Mouse (Mus musculus): ENCODE measurements around the gene Tead2. TPM values are rescaled to one million over a fixed set of nuclear protein-coding genes. Genes with fewer than 3 reads are reported as not detected.

Gene Tead2
- polyA plus RNA-seq (2012; ENCODE audit: low replicate concordance): 0.09 and 0.62 TPM in 2 replicates

DNA sequence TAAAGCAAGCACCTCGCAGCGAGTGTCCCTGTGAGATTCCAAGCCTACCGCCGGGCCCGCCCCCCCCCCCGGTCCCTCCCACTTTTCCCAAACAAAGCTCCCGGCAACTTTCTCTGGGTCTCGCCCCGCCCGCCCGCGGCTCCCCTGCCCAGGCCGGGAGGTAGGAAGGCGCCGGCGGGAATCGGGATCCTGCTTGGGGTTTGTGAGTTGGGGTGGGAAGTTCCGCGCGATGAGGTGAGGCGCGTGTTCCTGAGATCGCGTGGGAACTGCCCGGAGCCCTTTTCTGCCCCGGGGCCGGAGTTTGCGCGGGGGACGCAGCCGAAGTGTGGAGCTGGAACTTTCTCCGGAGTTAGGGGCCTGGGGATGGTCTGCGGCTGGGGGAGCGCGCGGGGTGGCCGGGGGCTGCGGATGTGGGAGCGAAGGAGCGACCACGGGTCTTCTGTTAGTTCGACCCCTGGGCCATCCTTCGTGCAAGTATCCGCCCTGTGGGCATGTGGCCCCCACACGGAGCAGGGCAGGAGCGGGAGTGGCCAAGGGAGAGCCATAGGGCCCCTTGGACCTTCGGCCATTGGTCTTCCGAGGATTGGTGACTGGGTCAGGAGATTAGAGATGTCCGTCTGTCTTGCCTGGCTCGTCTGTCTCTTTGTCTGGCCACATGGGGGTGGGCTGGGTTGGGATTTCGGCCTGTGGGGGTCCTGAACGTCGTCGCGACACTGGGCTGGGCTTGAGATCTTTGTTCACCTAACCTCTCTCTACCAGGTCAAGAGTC lies at the start of gene Tead2:
Gene Tead2 (plus strand): TSS at position 81 of the 769 bp plus-strand sequence.

DNA sequence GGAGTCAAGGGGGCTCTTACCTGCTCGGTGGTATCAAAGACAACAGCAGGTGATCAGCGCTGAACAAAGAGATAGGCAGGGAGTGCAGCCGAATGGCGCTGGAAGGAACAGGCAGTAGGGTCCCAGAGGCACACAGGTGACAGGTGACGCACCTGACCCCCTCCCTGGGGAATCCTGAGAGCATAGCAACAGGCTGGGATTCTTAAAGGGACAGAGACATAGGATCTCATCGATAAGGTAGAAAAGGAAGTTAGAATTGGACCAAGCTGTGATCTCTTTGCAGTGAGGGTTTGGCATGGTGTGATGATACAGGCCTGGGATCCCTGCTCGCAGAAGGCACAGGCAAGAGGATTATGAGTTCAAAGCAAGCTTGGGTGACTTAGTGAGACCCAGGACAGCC lies 36.1 kb upstream of the Tead2 start, which contains the start of gene Gfy:
Gene Gfy (minus strand): TSS at position 101 of the 400 bp plus-strand sequence.

DNA sequence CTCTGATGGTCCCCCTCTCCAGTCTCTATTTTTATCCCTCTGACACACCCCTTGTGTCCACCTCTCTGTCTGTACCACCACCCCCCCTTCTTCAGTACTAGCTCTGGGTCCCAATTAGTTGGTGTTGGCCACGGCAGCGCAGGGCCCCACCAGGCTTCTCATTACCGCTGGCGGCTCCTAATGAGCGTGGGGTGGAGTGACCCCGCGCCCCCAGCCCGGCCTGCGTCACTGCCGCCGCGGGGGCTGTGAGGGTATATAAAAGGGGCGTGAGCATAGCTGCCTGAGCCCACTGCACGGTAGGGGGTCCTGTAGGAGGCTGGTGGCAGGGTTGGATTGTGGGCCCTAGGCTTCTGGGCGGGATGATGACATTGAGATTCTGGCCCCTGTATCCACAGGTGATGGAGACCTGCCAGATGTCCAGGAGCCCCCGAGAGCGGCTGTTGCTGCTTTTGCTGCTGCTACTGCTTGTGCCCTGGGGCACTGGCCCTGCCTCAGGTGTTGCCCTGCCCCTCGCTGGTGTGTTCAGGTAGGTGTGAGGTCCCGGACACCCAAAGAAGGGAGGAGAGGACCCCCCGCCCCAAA lies 34.6 kb upstream of the Tead2 start, which contains the start of gene Pth2:
Gene Pth2 (plus strand): TSS at position 100 of the 582 bp plus-strand sequence.

DNA sequence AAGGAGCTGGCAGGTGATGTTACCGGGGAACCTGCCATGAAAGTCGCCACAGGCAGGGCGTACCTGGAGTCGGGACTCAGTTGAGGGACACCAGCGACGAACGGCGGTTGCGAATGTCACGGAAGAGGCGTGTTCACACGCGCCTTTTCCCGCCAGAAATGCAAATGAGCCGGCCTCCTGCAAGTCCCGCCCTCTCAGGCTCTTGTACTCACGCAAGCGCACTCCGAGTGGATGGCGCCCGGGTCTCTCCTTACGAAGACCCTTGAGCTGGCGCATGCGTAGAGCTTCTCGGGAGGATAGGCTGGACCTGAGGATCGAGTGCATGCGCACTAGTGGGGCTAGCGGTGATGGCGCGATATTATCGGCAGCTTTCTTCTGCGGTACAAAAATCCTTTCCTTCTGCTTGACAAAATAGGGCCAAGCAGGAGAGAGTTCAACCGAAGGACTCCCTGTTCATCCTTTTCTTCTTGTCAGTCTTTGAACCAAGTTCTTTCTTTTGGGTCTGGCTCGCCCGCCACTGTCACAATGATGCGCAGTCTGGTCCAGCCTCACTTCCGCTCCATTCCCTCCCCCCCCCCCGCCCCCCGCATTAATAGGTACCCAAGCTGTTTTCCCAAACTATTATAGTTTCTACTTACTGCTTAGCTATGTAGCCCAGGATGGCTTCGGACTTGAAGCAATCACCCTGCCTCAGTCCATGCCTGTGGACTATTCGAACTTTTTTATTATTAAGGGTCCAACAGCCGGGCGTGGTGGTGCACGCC lies 11.0 kb upstream of the Tead2 start, which contains the start of gene Ccdc155:
Gene Ccdc155 (minus strand): TSS at position 513 of the 764 bp plus-strand sequence.

DNA sequence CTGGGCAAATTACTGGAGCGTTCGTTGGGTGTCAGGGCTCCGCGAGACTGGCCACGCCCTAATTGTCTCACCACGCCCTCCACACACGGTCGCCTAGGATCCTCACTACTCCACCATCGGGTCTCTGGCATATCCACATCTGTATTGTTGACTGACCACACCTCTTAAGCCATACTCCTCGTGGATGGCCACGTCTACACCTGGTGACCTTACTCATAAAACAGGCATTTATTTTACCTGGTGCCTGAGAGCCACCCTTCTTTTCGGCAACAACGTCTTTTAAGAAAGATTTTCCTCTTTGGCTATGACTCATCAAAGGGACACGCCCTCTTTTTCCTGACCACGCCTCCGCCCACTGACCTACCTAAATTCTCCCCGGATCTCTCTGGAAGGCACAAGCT lies 3.7 kb upstream of the Tead2 start, which contains the start of gene Dkkl1:
Gene Dkkl1 (minus strand): TSS at position 297 of the 401 bp plus-strand sequence.

DNA sequence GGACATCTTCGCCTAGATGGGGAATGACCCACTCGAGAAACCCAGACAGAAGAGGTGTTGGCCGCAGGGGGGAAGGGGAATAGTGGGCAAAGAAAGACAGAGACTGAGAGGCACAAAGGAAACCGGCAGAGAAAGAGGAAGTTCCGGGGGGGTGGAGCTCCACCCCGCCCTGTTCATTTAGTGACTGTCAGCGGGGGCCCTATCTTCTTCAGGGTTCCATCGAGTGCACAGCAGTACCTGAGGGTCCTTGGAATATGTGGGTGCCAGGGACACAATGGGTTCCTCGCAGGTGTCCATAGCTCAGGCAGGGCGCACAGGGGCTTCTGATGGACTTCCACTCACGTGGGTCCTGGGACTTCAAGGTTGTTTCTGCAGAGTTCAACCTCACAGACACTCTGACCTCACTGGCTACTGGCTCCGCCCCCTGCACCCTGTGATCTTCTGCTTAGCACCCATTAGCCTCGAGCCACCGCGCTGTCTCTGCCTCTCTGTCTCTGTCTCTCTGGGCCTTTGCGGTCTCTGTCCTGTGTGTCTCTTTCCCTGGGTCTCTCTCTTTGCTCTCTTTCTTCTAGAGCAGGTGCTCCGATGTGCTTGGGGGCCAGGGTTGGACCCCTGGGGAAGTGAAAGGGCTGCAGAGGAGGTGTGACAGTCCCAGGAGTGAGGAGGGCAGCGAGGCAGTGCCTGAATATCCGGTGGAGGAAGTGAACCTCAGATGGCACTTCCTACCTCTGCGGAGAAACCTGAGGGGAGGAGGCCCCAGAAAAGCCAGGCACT lies 23.4 kb downstream of the Tead2 start, which contains the start of gene Cd37:
Gene Cd37 (minus strand): TSS at position 393 of the 774 bp plus-strand sequence.

DNA sequence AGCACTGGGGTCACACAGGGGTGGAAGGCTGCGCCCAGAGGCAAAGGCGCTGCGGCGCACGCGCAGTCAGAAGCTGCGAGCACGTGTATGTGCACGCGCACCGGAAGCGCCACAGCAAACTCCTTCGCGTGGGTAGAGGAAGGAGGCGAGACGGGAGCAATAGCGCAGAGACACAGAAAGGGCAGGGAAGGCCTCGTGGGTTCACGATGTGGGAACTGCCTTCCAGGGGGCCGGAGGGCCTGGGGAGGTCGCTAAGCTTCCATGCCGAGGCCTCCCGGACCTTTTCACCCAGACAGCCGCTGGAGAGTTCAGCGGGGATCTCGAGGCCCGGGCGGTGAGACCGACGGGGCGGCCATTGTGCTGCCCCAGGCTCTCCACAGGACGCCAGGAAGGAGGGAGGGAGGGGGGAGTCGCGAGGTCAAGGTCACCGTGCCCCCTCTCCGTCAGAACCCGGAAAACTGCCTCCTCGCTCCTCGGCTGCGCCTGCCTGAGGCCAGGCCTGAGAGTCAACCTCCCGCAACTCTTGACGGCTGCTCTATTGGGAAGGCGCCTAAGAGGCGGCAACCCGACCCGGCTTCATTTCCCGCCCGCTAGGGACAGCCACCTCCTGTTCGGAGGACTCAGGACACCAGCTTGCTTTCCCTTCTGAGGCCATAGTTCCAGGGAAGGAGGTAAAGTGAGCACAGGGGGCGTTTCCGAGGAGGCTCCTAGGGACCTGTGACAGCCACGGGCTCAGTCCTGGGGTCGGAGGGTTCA lies 25.3 kb downstream of the Tead2 start, which contains the start of gene Slc6a16:
Gene Slc6a16 (plus strand): TSS at position 453 of the 756 bp plus-strand sequence.

DNA sequence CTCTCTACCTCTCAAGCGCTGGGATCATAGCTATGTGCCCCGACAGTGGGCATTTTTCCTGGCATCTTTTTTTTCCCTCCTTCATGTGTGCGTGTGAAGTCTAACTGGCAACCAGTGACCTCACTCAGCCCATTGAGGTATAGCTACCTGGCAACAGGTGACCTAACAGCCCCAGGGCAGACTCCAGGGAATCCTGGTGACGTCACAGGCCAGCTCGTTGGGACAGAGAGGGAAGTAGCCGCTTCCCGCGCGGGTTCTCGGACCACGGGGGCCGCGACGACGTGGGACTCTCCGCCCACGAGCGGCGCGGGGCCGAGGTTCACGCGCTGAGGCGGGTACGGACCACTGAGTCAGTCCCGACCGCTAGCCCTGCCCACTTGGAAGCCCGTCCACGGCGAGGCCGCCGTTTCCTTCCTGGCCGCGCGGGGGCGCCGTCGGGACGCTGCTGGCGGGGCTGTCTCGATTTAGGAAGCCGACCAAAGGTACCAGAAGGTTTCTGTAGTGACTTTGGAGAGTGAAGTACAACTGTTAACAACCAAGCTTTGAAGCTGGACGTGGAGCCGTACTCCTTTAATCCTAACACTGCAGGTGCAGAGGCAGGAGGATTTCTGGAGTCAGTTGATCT lies 61.7 kb downstream of the Tead2 start, which contains the start of gene Slc6a21:
Gene Slc6a21 (plus strand): TSS at position 378 of the 625 bp plus-strand sequence.

Other genes with a start within 250 kb of the Tead2 start
- gene Cpt1c, start 240.9 kb upstream of the Tead2 start, polyA plus RNA-seq (2012; ENCODE audit: low replicate concordance): 0.16 and 0.33 TPM in 2 replicates
- 20.1 and 51.4 TPM in 2 replicates for gene Prmt1, start 229.2 kb upstream of the Tead2 start, polyA plus RNA-seq (2012; ENCODE audit: low replicate concordance)
- gene Irf3, start 218.1 kb upstream of the Tead2 start, polyA plus RNA-seq (2012; ENCODE audit: low replicate concordance): 121 and 237 TPM in 2 replicates
- gene Bcl2l12, start 217.0 kb upstream of the Tead2 start, polyA plus RNA-seq (2012; ENCODE audit: low replicate concordance): 98.8 and 137 TPM in 2 replicates
- 147 and 361 TPM in 2 replicates for gene Scaf1, start 199.4 kb upstream of the Tead2 start, polyA plus RNA-seq (2012; ENCODE audit: low replicate concordance)
- 20.4 and 47.3 TPM in 2 replicates for gene Rras, start 197.8 kb upstream of the Tead2 start, polyA plus RNA-seq (2012; ENCODE audit: low replicate concordance)
- gene Prr12, start 162.9 kb upstream of the Tead2 start, polyA plus RNA-seq (2012; ENCODE audit: low replicate concordance): 91.8 and 211 TPM in 2 replicates
- gene Nosip, start 153.3 kb upstream of the Tead2 start, polyA plus RNA-seq (2012; ENCODE audit: low replicate concordance): 110 and 117 TPM in 2 replicates
- gene Prrg2, start 153.1 kb upstream of the Tead2 start, polyA plus RNA-seq (2012; ENCODE audit: low replicate concordance): 21.9 and 40.2 TPM in 2 replicates
- gene Rcn3, start 123.5 kb upstream of the Tead2 start, polyA plus RNA-seq (2012; ENCODE audit: low replicate concordance): 45.4 and 68.2 TPM in 2 replicates
- gene Fcgrt, start 111.9 kb upstream of the Tead2 start, polyA plus RNA-seq (2012; ENCODE audit: low replicate concordance): 210 and 322 TPM in 2 replicates
- gene Rps11, start 91.3 kb upstream of the Tead2 start, polyA plus RNA-seq (2012; ENCODE audit: low replicate concordance): 79.7 and 146 TPM in 2 replicates
- gene Rpl13a, start 87.0 kb upstream of the Tead2 start, polyA plus RNA-seq (2012; ENCODE audit: low replicate concordance): 6,038 and 6,758 TPM in 2 replicates
- 0.59 and 3.0 TPM in 2 replicates for gene Gm45713, start 79.5 kb upstream of the Tead2 start, polyA plus RNA-seq (2012; ENCODE audit: low replicate concordance)
- gene Flt3l, start 79.3 kb upstream of the Tead2 start, polyA plus RNA-seq (2012; ENCODE audit: low replicate concordance): 106 and 107 TPM in 2 replicates
- 35.7 and 44.2 TPM in 2 replicates for gene Pih1d1, start 61.5 kb upstream of the Tead2 start, polyA plus RNA-seq (2012; ENCODE audit: low replicate concordance)
- gene Aldh16a1, start 61.2 kb upstream of the Tead2 start, polyA plus RNA-seq (2012; ENCODE audit: low replicate concordance): 98.2 and 154 TPM in 2 replicates
- 0.10 and 0.24 TPM in 2 replicates for gene Slc17a7, start 51.8 kb upstream of the Tead2 start, polyA plus RNA-seq (2012; ENCODE audit: low replicate concordance)
- gene Gfy, start 36.2 kb upstream of the Tead2 start, polyA plus RNA-seq (2012; ENCODE audit: low replicate concordance): 0.10 TPM in 1 of 2 replicates, not detected in the other
- gene Pth2, start 34.8 kb upstream of the Tead2 start, polyA plus RNA-seq (2012; ENCODE audit: low replicate concordance): not detected in 2 replicates
- 0.47 and 0.54 TPM in 2 replicates for gene Ccdc155, start 10.9 kb upstream of the Tead2 start, polyA plus RNA-seq (2012; ENCODE audit: low replicate concordance)
- 13.5 and 29.6 TPM in 2 replicates for gene Dkkl1, start 3.6 kb upstream of the Tead2 start, polyA plus RNA-seq (2012; ENCODE audit: low replicate concordance)
- gene Cd37, start 23.4 kb downstream of the Tead2 start, polyA plus RNA-seq (2012; ENCODE audit: low replicate concordance): 1,076 and 1,868 TPM in 2 replicates
- gene Slc6a16, start 25.3 kb downstream of the Tead2 start, polyA plus RNA-seq (2012; ENCODE audit: low replicate concordance): not detected in 2 replicates
- 0.34 and 0.58 TPM in 2 replicates for gene Slc6a21, start 61.8 kb downstream of the Tead2 start, polyA plus RNA-seq (2012; ENCODE audit: low replicate concordance)
- 6.9 and 12.1 TPM in 2 replicates for gene Trpm4, start 118.0 kb downstream of the Tead2 start, polyA plus RNA-seq (2012; ENCODE audit: low replicate concordance)
- not detected in 2 replicates for gene Hrc, start 119.5 kb downstream of the Tead2 start, polyA plus RNA-seq (2012; ENCODE audit: low replicate concordance)
- 0.28 and 2.0 TPM in 2 replicates for gene Ppfia3, start 151.3 kb downstream of the Tead2 start, polyA plus RNA-seq (2012; ENCODE audit: low replicate concordance)
- gene Lin7b, start 154.8 kb downstream of the Tead2 start, polyA plus RNA-seq (2012; ENCODE audit: low replicate concordance): 0.53 TPM in 1 of 2 replicates, not detected in the other
- gene Snrnp70, start 180.0 kb downstream of the Tead2 start, polyA plus RNA-seq (2012; ENCODE audit: low replicate concordance): 628 and 1,029 TPM in 2 replicates
- gene Kcna7, start 189.9 kb downstream of the Tead2 start, polyA plus RNA-seq (2012; ENCODE audit: low replicate concordance): not detected in 2 replicates
- 0.08 and 0.28 TPM in 2 replicates for gene Ntf5, start 197.9 kb downstream of the Tead2 start, polyA plus RNA-seq (2012; ENCODE audit: low replicate concordance)
- gene Lhb, start 205.1 kb downstream of the Tead2 start, polyA plus RNA-seq (2012; ENCODE audit: low replicate concordance): not detected in 2 replicates
- gene Gys1, start 219.1 kb downstream of the Tead2 start, polyA plus RNA-seq (2012; ENCODE audit: low replicate concordance): 15.9 and 25.8 TPM in 2 replicates
- gene Ruvbl2, start 222.3 kb downstream of the Tead2 start, polyA plus RNA-seq (2012; ENCODE audit: low replicate concordance): 87.7 and 154 TPM in 2 replicates
- 6,376 and 13,145 TPM in 2 replicates for gene Ftl1, start 244.1 kb downstream of the Tead2 start, polyA plus RNA-seq (2012; ENCODE audit: low replicate concordance)